ENCODE assay signal across 9 mouse cellular contexts in the genomic region with DNA sequence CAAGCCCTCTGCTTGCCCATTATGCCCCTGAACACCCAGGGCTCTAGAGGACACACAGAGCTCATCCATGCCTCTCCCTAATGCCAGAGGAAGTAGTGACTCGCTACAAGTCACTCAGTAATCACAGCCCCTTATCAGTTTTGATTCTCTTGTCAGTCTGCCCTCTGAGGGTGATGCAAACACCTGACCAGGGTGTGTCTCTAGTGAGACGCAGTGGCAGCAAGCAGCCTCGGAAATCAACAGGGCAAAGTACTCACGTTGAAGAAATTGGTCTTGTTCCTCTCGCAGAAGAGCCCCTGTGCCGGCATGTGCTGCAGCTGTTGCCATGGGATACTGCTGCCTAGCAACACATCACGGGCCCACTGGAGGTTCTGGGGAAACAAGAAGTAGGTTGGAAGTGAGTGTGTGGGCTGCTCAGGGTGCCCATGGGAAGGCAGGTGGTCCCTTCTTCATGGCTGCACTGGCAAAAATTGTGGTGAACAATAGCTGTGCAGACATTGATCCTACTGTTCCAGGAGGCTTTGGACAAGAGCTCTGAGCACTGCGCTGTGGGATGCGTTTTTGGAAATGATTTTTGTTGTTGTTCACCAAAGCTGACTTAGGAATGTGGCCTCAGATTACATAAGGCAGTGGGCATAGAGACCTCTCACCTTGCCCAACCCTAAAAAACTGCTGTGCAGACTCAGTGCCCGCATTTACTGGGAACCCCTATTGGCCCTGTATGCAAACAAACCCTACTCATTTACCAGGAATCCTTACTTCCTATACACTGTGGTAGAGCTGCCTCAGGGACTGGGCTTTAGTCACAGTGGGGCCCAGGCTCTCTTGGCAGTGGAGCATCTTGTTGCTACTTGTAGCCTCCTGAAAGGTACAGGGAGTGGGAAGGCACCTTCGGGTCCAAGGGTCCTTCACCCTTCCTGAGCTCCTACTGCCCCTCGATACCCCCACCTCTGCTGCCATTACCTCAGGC. TPM values are rescaled to one million over a fixed set of nuclear protein-coding genes. Genes with fewer than 3 reads are reported as not detected.
A peak's percentile ranks its signal among the peaks of the same experiment; 100 is the strongest.
DNase-seq lines count a peak whose midpoint lies in the region; ATAC-seq lines count a peak whose summit lies in the region.
"Had no signal": no experiment of that assay in that cellular context is flagged by ENCODE, and none has a peak within 500 bp of the region (broad histone marks: within the 10 kb centered on the region; RNA-seq: fewer than 3 reads in every experiment).

No protein-coding gene starts in this region.

- H3K9me3 ChIP-seq in forebrain, embryonic 15.5 days, result no peaks in the 10 kb centered on the region
- no peaks in the 10 kb centered on the region for H3K9me3 ChIP-seq in midbrain, embryonic 12.5 days

- peak overlapping the region; percentile 61 for H3K27ac ChIP-seq in forebrain, embryonic 15.5 days (replicated peaks)
- H3K27ac ChIP-seq in midbrain, embryonic 12.5 days (replicated peaks), result peak overlapping the region; percentile 35
- H3K27ac ChIP-seq: liver, embryonic 14.5 days had no signal

- DNase-seq in brain, embryonic 18.5 days (ENCODE audit: low read depth, low spot score), result peak; percentile 79
- DNase-seq in layer of hippocampus, adult 8-10 months (ENCODE audit: low spot score in 2 of 2), result peak; percentile 82 to 85
- no peak for DNase-seq in urinary bladder, adult 2 months (ENCODE audit: low spot score)
- no peak for DNase-seq in adrenal gland, postnatal 4 days (ENCODE audit: low spot score in 2 of 2)
- DNase-seq in gastrocnemius, adult 18-20 months (ENCODE audit: low spot score), result no peak
- no peak for DNase-seq in kidney, postnatal 14 days

- H3K4me2 ChIP-seq in forebrain, embryonic 15.5 days (replicated peaks), result no peak overlapping the region
- peak overlapping the region; percentile 22; the same call in 1 of the 2 replicates for H3K4me2 ChIP-seq in midbrain, embryonic 12.5 days (replicated peaks)

- no peaks in the 10 kb centered on the region for H3K27me3 ChIP-seq in forebrain, embryonic 15.5 days
- no peaks in the 10 kb centered on the region for H3K27me3 ChIP-seq in midbrain, embryonic 12.5 days

- H3K4me1 ChIP-seq in forebrain, embryonic 15.5 days, result peaks cover 17% of the 10 kb centered on the region
- peaks cover 17% of the 10 kb centered on the region for H3K4me1 ChIP-seq in midbrain, embryonic 12.5 days

- no peaks in the 10 kb centered on the region for H3K36me3 ChIP-seq in forebrain, embryonic 15.5 days
- H3K36me3 ChIP-seq in midbrain, embryonic 12.5 days, result peaks cover 55% of the 10 kb centered on the region

- WGBS in forebrain, embryonic 15.5 days, result 38% methylated on average over 12 of the region's 12 CpGs
- WGBS in midbrain, embryonic 12.5 days, result 48% methylated on average over 12 of the region's 12 CpGs

- ATAC-seq in forebrain, embryonic 15.5 days (replicated peaks), result peak; percentile 93
- ATAC-seq in midbrain, embryonic 12.5 days (ENCODE audit: low FRiP score, low read depth), result peak; percentile 89

- H3K4me3 ChIP-seq in forebrain, embryonic 15.5 days, result no peak overlapping the region
- H3K4me3 ChIP-seq in midbrain, embryonic 12.5 days, result no peak overlapping the region

- H3K9ac ChIP-seq in forebrain, embryonic 15.5 days (replicated peaks), result no peak overlapping the region
- no peak overlapping the region for H3K9ac ChIP-seq in midbrain, embryonic 12.5 days (replicated peaks)
- H3K9ac ChIP-seq: liver, embryonic 14.5 days had no signal

RNA-seq across cellular contexts. Expression of a gene that starts 40.5 kb away (rescaled TPM):
- 1.0 and 1.4 TPM in 2 replicates for polyA plus RNA-seq in forebrain, embryonic 15.5 days (2015; fragmentation: Nextera tagmentation; extraction: Ambion mirVana)
- 1 to 10 TPM; 2.5 to 3.8 (median 3.0) TPM for total RNA-seq in layer of hippocampus, adult 8-10 months (2022)
- polyA plus RNA-seq in midbrain, embryonic 12.5 days (2016; fragmentation: Nextera tagmentation; extraction: Ambion mirVana), result 2.0 and 2.4 TPM in 2 replicates
- polyA plus RNA-seq in urinary bladder, adult 2 months (2012; rRNA removed), result 57.5 and 76.1 TPM in 2 replicates
- 10 to 100 TPM in 1 of 2 experiments, 1 to 10 TPM in 1; 7.4 to 17.2 TPM for total RNA-seq in adrenal gland, postnatal 4 days (2021)
- 1 to 10 TPM; 1.8 to 2.3 TPM for total RNA-seq in gastrocnemius, adult 18-20 months (2021)

Comparison
In these comparisons a context has a peak if more than half of its experiments do, and no peak if none do; other contexts are left out.
1. DNase-seq: peak in brain, embryonic 18.5 days (single experiment) and layer of hippocampus, adult 8-10 months (2 of 2); none in urinary bladder, adult 2 months (single experiment), adrenal gland, postnatal 4 days (0 of 2), gastrocnemius, adult 18-20 months (single experiment) and kidney, postnatal 14 days (single experiment).